Mouse (Mus musculus): ENCODE measurements at regions not wholly inside any gene's neighbourhood (a gene's known extent, or its start where the extent isn't known, plus 50 kb on each side); places are given as distances from the start of the nearest gene placed in this dataset.

DNA sequence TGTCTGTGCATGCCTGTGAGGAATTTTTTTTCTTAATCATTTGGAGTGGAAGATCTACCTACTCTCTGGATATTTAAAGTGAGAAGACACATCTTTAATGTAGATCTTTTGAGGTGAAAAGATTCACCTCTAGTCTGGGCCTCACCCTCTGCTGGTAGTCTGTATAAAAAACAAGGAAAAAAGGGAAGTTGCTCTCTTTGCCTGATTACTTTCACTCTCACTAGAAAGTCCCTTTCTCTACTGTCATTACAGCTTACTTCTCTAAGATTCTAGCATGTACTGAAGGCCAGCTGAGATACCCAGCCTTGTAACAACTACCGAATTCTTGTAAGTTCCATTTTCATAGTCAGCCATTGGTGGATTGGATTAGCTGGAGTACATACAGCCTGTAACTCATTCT, 3791.9 kb downstream of the 9330182O14Rik start:
- no peak for DNase-seq (ENCODE audit: inconsistent age in 2 of 2, low spot score in 1 of 2)

DNA sequence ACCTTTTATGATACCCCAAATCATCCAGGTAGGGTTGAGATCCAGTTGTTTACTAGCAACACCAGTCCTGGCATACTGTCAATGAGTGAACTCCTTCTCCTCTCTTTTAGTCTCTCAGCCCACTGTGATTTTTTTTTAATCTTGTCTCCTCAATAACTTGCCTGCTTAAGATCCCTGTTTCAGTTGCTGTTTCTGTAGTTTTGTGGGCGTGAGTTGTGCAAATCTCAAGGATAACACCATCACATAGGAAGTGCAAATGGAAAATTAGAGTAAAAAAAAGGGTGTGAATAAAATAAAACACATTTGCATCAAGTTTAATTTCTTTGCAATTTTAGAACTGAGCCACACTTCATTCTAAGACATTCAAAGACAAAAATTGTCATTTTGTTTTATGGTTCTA, 3799.4 kb downstream of the 9330182O14Rik start:
- DNase-seq (ENCODE audit: inconsistent age in 2 of 2, low spot score in 1 of 2), result no peak

DNA sequence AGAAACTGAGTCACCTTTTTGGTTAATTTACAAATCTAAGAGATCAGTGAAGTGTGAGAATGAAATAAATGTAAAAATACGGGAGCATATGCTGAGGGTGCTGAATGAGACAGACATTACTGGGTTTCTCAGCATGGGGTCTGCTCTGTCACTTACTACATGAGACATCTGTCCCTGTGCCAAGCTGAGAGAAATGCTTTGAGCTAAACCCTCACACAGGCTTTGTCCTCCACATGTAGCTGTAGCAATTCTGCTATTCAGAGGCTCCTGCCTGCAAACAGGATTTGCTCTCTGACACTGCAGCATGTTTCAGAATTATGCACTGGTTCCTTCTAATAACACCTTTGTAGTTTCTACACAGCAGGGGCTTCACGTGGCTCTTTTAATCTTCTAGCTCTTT, 3806.3 kb downstream of the 9330182O14Rik start:
- DNase-seq (ENCODE audit: inconsistent age in 2 of 2, low spot score in 1 of 2), result no peak

DNA sequence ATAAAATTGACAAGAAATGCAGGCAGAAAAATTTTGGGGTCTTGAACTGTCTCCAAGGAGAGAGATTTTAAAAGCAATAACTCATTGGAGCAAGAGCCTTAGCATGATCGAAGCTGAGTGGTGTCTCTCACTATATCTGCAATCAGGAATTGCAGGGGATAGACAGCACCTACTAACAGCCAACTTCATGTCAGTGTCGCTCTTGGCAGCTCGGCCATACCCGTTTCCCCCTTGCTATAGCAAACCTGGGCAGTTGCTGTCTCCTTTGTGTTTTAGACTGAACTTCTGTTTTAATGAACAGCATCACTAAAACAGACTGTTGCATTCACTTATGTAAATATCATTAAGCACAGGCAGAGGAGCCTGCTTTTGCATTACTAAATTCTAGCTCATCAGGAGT, 3806.7 kb downstream of the 9330182O14Rik start:
- DNase-seq (ENCODE audit: inconsistent age in 2 of 2, low spot score in 1 of 2), result no peak

DNA sequence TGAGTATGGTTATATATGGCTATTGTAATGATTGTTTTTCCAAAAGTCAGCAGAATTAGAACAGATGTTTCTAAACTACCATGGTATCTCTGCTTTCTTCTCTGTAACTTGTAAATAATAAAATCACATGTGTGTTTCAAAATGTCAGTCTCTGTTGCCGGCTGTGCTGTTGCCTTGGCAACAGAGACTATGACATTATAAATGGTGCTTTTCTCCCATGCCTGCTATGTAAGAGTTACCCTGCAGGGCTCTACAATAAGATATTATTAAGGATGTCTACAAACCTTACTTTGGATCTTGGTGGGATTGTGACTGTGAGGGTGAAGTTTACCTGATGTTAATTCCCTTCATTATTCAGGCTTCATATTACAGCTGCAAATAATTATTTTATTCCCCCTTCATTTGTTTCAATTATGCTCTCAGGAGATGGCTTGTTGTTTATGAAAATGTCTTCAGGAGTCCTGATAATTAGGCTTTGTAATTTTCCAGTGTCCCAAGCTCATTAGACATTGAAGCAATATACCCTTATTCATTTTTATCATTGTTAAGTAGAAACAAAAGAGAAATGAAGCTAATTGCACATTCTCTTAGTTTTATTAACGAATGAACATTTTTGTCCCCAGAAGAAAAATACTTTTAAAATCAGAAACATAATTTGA, 3808.0 kb downstream of the 9330182O14Rik start:
- no peak for DNase-seq (ENCODE audit: inconsistent age in 2 of 2, low spot score in 1 of 2)

DNA sequence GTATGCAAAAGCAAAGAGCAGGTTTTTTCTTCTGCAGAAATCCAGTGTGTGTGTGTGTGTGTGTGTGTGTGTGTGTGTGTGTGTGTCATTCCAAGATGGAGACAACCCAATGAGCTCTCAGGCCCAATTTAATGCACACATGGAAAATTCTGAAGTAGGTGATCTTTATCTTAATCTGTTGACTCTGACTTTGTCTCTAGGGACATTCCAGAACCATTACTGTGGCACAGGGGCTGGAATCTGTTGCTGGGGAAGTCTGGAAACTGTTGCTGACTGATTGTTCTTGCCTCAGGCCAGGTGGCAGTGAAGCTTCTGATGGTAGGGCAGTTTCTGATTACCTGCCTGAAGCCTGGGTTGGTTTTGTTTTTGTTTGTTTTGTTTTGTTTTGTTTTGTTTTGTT, 3850.8 kb downstream of the 9330182O14Rik start:
- DNase-seq (ENCODE audit: inconsistent age in 2 of 2, low spot score in 1 of 2), result no peak

DNA sequence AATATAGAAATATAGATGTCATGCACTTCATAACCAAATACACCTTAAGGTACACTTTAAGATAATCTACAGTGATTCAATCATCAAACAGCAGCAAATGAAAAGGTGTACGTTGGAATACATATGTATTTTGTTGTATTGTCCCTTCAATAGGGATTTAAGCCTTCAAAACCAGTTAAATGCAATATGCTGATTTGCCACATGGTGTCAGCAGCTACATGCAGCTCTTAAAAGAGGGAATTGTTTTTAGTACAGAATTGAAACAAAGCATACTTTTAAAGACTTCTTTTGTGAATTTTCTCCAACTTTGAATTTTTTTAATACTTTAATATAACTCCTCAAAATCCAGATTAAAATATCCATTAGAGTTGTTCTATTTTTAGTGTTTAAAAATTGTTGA, 3857.1 kb downstream of the 9330182O14Rik start:
- peak in 1 of 2 experiments; percentile 33 for DNase-seq (ENCODE audit: inconsistent age in 2 of 2, low spot score in 1 of 2)

DNA sequence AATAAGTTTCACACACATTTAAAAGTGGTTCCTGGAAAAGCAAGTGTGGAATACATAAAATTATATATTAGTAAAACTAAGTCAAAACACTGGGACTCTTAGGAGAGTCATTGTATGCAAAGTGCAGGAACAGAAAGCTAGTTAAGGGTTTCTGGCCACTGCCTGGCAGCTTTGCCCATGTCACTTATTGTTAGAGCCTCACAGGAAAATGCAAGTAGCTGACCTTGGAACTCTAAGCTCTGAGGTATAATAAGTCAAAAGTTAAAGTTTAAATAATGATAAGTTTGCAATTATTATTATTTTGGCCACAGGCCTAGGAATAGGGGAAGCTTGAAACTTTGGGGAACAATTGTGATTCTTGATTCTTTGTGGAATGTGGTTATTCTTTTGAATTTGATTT, 3858.8 kb downstream of the 9330182O14Rik start:
- no peak for DNase-seq (ENCODE audit: inconsistent age in 2 of 2, low spot score in 1 of 2)

DNA sequence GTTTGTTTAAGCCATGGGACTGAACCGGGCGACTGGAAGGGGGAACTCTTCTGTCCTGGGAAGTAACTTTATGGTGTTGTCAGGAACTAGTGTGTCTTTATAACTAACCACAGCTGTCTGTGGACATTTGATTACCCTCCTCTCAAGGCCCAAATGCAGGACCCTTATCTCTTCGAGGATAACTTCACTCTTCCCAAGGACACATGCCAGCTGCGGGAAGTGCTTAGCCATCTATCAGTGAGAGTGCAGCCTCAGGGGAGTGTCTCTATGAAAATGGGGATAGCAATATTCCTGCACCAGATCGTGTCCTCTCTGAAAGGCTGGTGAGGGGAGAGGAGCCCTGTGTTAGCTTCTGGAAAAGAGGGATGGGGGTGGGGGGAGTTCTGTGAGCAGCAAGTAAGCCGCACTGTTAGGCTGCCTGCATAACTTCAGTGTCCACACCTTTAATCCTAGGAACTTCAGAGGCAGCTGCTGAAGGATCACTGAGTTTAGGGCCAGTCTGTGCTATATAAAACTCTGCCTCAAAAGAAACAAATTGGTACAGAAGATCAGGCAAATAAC, 3892.4 kb downstream of the 9330182O14Rik start:
- no peak for DNase-seq (ENCODE audit: inconsistent age in 2 of 2, low spot score in 1 of 2)

DNA sequence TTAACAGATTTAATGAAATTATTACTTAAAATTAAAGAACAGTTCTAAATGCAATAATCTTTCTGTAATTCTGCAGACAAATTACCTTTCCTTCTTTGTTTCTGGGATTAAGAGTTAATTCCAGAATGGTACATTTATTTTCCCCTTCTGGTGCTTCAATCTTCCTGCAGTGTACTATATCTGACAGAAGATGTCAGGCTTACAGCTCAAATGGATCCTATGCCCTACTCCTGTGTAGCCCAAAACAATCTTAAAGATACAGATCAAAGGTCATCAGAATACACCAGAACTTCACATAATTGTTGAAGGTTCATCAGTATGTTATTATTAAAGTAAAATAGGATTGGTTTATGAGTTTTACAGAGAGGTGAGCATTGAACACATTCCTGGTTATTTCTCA, 3901.7 kb downstream of the 9330182O14Rik start:
- no peak for DNase-seq (ENCODE audit: inconsistent age in 2 of 2, low spot score in 1 of 2)

DNA sequence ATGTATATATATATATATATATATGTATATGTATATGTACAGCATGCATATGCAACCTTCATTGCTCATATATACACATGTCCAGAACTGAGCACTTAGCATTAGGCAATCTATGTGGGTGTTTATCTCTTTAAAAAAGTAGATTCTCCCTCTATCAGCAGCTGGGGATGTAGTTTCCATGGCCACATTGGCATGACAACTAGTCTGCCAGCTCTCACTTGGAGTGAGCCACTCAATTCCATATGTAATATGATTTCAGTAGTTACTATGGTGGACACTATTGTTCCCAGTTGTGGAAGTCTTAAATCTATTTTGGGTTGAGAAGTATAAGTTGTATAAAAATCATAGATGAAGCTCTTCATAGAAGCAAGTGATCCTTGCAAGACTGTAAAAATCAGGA, 3903.7 kb downstream of the 9330182O14Rik start:
- DNase-seq (ENCODE audit: inconsistent age in 2 of 2, low spot score in 1 of 2), result no peak

DNA sequence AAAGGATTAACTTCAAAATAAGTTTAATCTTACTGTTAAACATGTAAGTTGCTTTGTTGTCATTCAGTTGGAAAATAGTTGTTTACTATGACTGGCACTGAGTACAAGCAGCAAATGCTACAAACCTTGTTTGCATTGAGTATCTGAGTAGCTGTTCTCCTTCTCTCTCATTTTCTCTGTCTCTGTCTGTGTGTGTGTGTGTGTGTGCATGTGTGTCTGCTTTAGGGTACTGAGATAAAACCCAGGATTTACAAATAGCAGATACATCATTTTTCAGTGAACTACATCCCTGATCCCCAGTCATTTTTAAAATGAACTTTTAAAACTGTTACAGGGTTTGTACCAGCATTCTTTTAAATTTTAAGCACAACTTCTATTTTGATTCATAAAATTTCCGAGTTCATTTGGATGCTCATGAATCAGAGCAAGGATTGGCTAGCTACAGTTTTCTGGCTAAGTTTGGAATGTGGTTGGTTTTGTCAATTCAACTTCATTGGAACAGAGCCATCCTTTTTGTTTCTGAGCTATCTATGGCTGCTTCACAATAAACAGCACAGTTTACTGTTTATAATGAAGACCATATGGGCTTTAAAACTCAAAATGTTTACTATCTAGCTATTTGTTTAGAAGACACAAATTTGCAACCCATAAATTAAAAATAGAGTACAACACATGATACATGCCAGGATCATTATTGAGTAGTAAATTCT, 3916.6 kb downstream of the 9330182O14Rik start:
- no peak for DNase-seq (ENCODE audit: inconsistent age in 2 of 2, low spot score in 1 of 2)

DNA sequence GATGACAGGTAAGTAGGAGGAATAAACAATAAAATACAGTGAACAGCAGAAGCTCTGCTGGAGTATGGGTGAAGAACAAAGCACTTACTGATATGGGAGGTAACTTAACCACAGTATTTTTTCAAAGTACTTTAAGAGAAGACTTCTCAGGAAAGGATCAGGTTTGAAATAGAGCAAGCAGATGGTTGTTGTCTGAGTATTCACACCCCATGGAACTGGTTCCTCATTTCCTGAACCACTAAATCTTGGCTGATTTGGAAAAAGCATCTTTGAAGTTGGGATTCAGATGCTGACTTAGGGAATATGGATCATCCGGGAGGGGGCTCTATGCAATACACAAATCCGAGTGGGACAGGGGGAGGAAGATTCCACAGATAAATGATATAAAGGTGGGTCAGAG, 3930.7 kb downstream of the 9330182O14Rik start:
- DNase-seq (ENCODE audit: inconsistent age in 2 of 2, low spot score in 1 of 2), result no peak

DNA sequence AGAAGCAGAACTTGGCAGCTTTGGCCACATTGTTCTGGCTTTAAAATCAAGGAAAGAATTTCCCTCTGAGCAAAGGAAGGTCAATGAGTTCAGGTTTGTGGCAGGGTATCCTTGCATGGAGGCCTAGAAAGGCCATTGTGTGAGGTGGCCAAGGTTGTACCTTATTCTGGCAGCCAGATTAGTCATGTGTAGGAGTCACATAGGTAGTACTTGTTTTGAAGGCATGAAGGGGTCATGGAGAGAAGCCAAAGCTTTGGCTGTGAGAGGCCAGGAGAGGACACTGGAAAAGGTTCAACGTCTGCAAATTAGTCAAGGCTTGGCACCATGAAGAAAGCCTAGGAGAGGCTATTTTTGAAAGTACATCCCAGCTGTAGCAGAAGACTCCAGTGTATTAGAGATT, 3949.5 kb downstream of the 9330182O14Rik start:
- DNase-seq (ENCODE audit: inconsistent age in 2 of 2, low spot score in 1 of 2), result no peak

DNA sequence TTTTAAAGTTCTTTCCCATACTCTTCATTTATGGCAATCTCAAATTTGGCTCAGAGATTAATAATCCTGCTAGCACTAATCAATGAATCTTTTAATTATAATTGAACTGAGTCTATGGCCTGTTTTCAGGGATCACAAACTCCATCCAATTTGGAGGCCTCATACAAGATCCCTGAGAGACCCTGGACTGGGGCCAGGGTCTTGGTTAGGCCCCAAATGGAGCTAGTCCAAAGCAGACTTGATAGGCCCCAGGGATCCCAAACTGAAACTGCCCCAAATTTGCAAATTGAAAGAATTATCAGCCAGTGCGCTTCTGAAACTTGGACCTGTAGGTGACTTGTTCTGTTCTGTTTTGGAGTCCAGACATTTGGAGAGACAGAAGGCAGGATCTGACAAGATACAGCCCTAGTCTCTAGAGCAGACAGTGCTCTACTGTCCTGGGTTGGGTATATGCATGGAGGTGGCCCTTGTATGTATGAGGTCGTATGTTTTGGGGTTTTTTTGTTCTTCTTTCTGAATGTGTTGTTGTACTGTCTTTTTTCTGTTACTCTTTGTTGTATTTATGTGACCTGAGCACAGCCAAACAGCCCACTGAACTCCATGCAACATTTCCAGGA, 3978.3 kb downstream of the 9330182O14Rik start:
- DNase-seq (ENCODE audit: inconsistent age in 2 of 2, low spot score in 1 of 2), result no peak

DNA sequence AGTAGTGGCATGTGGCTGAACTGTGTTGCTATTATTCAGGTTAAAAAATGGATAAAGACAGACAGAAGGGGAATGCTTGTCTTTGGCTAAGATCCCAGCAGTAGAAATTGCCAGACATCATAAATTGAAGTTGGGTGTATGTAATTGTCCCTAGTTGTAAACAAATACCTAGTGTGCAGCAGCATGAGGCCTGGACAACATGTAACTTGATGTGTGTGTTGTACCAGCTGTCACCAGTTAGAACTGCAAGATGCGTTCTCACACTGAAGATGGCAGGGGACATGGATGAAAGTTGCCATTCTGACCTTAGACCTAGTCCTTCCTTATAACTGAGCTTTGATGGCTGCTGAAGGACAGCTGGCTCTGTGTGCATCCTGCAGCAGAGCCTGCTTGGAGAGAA, 4000.0 kb downstream of the 9330182O14Rik start:
- no peak for DNase-seq (ENCODE audit: inconsistent age in 2 of 2, low spot score in 1 of 2)
